Mouse (Mus musculus): ENCODE results near the gene Zcchc24.

GRCm38 (mm10) chr14:25664310-25664695, 104.5 kb downstream of the Zcchc24 start:
- TF ChIP-seq POLR2A (IDR thresholded peaks at IDR 0.05; ENCODE audit: low read depth, low read length) (no peak), CTCF (IDR thresholded peaks at IDR 0.05; ENCODE audit: borderline replicate concordance, insufficient read depth, low read length) (no peak)
